Mouse (Mus musculus): Measurements from ENCODE around the gene Rhbdf1.

Gene Rhbdf1

DNA sequence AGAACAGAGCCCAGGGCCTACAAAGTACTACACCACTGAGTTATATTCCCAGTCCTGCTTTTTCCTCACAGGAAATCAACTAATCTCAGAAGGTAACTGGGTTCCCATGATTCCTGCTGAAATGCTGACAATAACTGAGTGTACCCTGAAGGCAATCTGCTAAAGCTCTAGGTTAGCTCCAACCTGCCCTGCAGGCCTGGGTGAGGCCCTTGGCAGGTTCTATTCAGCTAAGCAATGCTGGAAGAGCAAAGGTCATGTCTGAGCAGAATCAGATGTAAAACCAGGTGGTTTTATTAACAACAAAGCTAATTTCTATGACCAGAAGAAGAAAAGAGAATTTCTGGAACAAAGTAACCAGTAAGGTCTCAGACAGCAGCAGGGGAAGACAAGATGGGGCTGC is 19.3 kb upstream of the Rhbdf1 start:
- in situ Hi-C loops (cut with MboI; ENCODE audit: low sequenced_read_pairs): no loop called here

DNA sequence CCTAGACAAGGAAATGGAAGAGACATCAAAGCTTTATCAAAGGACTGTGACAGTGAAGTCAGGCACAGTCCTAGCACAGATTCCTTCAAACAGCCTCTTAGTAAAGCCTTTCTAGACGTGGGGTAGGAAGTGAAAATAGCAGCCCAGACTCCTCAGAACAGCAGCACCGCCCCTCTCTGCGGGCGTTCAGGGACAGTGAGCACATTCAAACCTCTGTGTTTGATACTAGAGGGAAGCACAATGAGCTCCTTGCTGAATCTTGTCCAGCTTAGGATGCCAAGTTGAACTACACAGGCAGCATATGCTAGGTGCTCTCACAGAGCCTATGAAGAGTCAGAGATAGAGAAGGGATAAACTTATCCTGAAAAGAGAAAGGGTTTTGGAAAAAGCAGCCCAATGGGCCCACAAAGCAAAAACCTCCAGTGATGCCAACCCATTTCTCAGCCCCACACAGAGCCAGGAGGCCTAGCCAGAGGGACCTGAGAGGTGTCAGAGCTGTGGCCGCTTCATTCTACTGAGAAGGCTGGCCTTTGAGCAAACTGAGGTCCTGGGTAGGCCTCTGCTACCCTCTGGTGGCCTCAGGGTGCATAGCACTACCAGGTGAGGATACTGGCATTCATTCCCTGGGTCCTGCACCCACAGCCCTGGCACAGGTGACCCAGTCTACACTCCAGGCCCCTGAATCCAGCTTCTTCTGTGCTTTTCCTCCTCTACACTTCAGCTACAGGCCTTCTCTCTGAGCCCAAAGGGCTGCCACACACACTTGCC is 16.2 kb upstream of the Rhbdf1 start:
- in situ Hi-C loops (cut with MboI; ENCODE audit: low sequenced_read_pairs): loop anchor here (5.0 kb wide), 1 partner anchor 56 kb away; no protein-coding TSS in a partner anchor

GRCm38 (mm10) chr11:32237411-32237795 is 15.3 kb upstream of the Rhbdf1 start:
- in situ Hi-C loops (cut with MboI; ENCODE audit: low sequenced_read_pairs): loop anchor here (5.0 kb wide), 1 partner anchor 55 kb away; no protein-coding TSS in a partner anchor

GRCm38 (mm10) chr11:32236712-32237410 is 14.8 kb upstream of the Rhbdf1 start:
- in situ Hi-C loops (cut with MboI; ENCODE audit: low sequenced_read_pairs): loop anchor here (5.0 kb wide), 1 partner anchor 55 kb away; no protein-coding TSS in a partner anchor

DNA sequence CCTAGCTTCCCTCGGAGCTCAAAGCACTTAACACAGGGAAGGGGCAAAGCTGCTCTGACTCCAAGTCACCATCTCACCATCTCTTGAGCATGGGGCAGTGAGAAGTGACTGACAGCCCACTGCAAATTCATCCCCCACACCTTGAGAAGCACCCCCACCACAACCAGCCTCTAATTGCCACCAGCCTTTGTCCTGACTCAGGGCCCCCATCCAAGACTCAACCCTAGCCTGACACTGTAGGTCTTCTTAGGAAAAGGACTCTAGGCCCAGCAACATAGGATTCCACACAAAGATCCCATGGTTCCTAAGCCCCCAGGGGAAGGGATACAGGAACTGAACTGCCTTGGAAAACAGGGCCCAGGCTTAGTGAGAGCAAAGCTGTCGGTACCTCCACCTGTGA is 14.0 kb upstream of the Rhbdf1 start:
- in situ Hi-C loops (cut with MboI; ENCODE audit: low sequenced_read_pairs): loop anchor here (5.0 kb wide), 1 partner anchor 54 kb away; no protein-coding TSS in a partner anchor

GRCm38 (mm10) chr11:32235646-32236045 is 13.5 kb upstream of the Rhbdf1 start:
- in situ Hi-C loops (cut with MboI; ENCODE audit: low sequenced_read_pairs): loop anchor here (5.0 kb wide), 1 partner anchor 53 kb away; no protein-coding TSS in a partner anchor

DNA sequence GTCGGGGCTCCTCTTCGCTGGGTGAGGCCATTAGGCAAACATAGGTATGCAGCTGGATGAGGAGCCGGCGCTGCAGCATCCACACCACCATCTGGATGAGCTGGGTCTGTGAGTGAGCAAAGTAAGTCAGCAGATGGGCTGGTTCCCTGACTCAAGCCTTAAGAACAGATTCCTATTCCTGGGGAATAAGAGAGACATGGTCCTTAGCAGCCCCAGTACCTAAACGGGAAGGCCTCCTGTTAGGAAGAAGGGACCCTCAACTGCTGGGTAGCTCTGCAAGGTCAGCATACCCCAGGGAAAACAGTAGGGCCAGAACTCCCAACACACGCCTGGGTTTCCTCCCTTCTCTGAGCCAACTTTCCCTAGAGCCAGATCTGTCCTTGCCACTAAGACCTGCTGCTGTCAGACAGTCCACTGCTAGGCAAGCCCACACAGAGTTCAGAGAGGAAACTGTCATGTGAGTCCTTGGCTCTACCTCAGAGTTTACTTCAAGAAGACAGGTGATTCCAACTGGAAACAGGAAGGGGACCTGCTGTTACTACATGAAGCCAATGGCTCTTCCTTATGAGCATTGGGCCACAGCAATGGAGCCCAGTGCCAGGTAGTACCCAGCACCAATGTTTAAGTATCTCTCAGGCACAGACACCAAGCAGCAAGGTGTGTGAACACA is 12.9 kb upstream of the Rhbdf1 start:
- in situ Hi-C loops (cut with MboI; ENCODE audit: low sequenced_read_pairs): loop anchor here (5.0 kb wide), 1 partner anchor 53 kb away; no protein-coding TSS in a partner anchor

DNA sequence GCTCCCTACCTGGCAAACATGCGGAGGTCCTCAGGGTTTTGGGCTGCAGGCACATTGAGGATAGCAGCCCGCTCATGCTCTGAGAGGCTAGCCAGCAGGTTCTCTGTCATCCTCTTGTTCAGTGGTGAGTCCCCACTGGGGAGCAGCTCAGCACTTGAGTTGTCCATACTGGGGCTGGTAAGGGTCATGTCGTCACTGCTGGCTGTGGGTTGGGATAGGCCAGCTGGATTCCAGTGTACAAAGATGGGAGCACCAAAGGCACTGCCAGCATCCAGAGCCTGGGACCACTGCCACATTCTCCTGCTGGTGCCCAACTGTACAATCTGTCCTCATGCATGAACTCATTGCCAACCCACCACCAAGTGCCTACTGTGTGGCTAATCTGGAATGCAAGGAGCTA is 11.8 kb upstream of the Rhbdf1 start:
- in situ Hi-C loops (cut with MboI; ENCODE audit: low sequenced_read_pairs): no loop called here

- in situ Hi-C loops (cut with MboI; ENCODE audit: low sequenced_read_pairs): no loop called here
These were observed 10.7 kb upstream of the Rhbdf1 start for GRCm38 (mm10) chr11:32232848-32233247.

DNA sequence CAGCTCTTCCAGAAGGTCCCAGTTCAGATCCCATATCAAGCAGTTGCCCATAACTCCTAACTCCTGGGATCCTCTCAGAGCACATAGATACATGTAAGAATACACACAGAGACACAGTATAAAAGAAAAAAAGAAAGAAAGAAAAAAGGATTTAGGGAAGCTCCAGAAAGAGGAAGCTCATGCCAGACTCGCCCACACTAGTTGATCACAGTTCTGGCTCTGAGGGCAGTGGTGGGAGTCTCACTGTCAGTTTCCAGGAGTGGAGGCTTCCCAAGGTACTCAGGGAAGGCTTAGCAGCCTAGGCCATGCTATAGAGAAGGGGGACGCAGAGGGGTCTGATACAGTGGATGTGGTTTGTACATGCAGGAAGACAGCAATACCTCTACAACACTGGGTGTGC is 9.0 kb upstream of the Rhbdf1 start:
- in situ Hi-C loops (cut with MboI; ENCODE audit: low sequenced_read_pairs): no loop called here

DNA sequence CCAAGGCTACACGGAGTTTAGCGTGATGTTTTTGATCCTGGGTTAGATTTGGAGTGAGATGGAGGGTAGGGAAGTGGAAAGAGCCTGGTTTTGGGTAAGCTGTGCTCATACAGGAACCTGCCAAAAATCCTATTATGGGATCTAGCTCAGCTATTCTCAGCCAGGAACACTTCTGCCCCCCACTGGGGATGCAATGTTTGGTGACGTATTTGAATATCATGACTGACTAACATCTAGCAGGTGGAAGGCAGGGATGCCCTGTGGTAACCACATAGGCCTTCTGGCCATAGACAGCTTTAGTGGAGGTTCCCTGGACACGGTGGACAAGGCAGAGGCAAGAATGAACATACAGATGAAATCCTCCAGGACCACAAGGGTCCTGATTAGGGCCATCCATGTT is 8.1 kb upstream of the Rhbdf1 start:
- in situ Hi-C loops (cut with MboI; ENCODE audit: low sequenced_read_pairs): no loop called here

- in situ Hi-C loops (cut with MboI; ENCODE audit: low sequenced_read_pairs): no loop called here
These were observed 6.3 kb upstream of the Rhbdf1 start for GRCm38 (mm10) chr11:32228292-32228845.

DNA sequence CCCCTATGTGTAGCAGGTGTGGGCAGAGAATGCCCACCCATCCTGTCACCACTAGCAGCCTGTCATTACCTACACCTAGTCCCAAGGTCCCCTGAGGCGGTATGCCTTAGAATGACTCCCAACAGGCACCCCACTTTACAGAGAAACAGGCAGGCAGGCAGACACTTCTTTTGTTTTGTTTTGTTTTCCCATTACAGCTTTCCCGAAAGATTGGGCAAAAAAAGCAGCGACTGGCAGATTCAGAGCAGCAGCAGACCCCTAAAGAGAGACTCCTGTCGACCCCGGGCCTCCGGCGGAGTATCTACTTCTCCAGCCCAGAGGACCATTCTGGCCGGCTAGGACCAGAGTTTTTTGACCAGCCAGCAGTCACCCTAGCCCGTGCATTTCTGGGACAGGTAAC is 5.5 kb upstream of the Rhbdf1 start:
- in situ Hi-C loops (cut with MboI; ENCODE audit: low sequenced_read_pairs): no loop called here

- in situ Hi-C loops (cut with MboI; ENCODE audit: low sequenced_read_pairs): no loop called here
These were observed 4.9 kb upstream of the Rhbdf1 start for GRCm38 (mm10) chr11:32227041-32227440.

- in situ Hi-C loops (cut with MboI; ENCODE audit: low sequenced_read_pairs): no loop called here
These were observed 4.2 kb upstream of the Rhbdf1 start, which contains the start of gene Mpg for GRCm38 (mm10) chr11:32226124-32226871. Gene Mpg (plus strand): TSS chr11:32226505.

DNA sequence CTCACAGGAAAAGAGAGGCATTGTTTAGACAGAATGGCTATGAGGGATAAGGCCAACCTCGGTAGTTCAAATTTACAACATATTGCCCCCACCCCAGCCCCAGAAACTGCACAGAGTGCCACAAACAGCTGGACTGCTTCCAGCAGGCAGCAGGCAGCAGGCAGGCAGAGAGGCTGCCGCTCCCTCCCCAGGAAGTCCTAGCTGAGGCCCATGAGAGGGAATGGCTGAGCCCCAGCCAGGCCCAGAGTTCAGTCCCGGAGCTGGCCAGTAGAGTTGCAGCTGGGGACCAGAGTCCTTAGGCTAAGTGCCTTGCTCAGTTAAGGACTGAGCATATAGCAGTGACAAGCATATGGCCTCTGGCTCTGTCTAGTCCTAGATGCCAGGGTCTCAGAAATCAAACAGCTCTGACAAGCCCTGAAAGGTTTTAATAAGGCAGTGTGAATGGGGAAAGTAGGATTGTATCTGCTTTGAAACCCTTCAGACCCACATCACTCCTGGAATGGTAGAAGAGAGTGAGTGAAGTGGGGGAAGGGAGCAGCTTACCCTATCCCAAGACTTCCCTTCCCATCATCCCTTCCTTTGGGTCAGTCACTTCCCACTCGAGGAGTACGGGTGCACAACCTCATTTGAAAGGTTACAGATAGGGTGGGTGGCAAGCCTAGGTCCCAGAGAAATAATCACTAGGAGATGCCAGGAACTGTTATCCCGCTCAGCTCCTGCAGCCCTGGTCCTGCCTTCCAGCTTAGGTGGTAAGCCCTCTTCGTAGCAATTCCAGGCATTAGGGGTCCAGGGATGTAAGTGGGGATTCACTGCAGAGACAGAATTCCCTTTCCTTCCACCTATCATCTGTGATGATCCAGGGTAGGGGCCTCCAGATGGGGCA is 3.4 kb upstream of the Rhbdf1 start:
- in situ Hi-C loops (cut with MboI; ENCODE audit: low sequenced_read_pairs): no loop called here

GRCm38 (mm10) chr11:32224468-32225139 is 2.5 kb upstream of the Rhbdf1 start:
- in situ Hi-C loops (cut with MboI; ENCODE audit: low sequenced_read_pairs): no loop called here

GRCm38 (mm10) chr11:32223297-32223967 is 1.3 kb upstream of the Rhbdf1 start:
- in situ Hi-C loops (cut with MboI; ENCODE audit: low sequenced_read_pairs): no loop called here

Measured in CH12F3 (cell line).